ENCODE assay signal across 15 mouse cellular contexts in the genomic region with DNA sequence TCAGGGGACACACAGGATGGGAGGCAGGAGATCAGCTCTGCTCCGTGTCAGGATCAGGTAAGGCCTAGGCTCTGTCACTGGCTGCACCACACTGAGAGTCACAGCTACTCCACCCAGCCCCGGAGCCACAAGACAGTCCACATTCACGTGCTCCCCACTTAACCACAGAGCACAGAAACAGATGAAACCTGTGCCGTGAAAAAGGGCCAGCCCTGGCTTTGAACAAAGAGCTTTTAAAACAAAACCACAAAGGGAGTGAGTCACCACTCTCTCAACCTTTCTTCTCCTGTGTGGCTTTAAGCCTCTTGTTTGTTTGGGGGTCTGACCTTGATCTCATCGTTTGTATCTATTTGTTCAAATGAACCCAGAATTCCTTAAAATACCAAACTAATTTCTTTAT.
DNase-seq lines count a peak whose midpoint lies in the region; ATAC-seq and TF ChIP-seq lines count a peak whose summit lies in the region.
"Had no signal": no experiment of that assay in that cellular context is flagged by ENCODE, and none has a peak within 500 bp of the region (broad histone marks: within the 10 kb centered on the region; RNA-seq: fewer than 3 reads in every experiment).

No protein-coding gene starts in this region.

- DNase-seq in 3134 (ENCODE audit: extremely low read depth, insufficient read length, low spot score) (peak; percentile 33), CH12.LX (ENCODE audit: extremely low read depth) (peak; percentile 21)
- DNase-seq in naive thymus-derived CD4-positive, alpha-beta T cell, adult 2 months (ENCODE audit: low read depth) = peak; percentile 66
- DNase-seq in testis, postnatal 14 days (ENCODE audit: low spot score) = no peak
- no peak for DNase-seq in liver, postnatal 0 days
- DNase-seq in hindbrain, embryonic 11.5 days (ENCODE audit: low spot score) = no peak
- DNase-seq: adrenal gland, postnatal 10 days; forebrain, postnatal 0 days; gastrocnemius, postnatal 25 days; lung, adult 2 months had no signal

- whole genome bisulfite sequencing in liver, postnatal 0 days (ENCODE audit: insufficient replicate concordance) = 30% methylated on average over 5 of the region's 5 CpGs
- WGBS in hindbrain, embryonic 11.5 days = 73% methylated on average over 5 of the region's 5 CpGs
- WGBS in intestine, postnatal 0 days = 56% methylated on average over 5 of the region's 5 CpGs

- TF ChIP-seq POLR2A in CH12.LX (IDR thresholded peaks at IDR 0.05; ENCODE audit: low read depth, low read length) = no peak

- peak; percentile 81 for ATAC-seq in common myeloid progenitor, adult 5-6 weeks (replicated peaks; ENCODE audit: low read depth, poor library complexity, severe bottlenecking)
- no peak for ATAC-seq in liver, postnatal 0 days
- ATAC-seq in hindbrain, embryonic 11.5 days (ENCODE audit: low FRiP score) = no peak
- no peak for ATAC-seq in intestine, postnatal 0 days
- ATAC-seq: forebrain, postnatal 0 days had no signal

- no peak for TF ChIP-seq CTCF in CH12.LX (conservative IDR thresholded peaks at IDR 0.05 in 1 of 2, IDR thresholded peaks at IDR 0.05 in 1 of 2; ENCODE audit: low read depth in 2 of 2, low read length in 2 of 2)
- TF ChIP-seq CTCF in liver, postnatal 0 days (IDR thresholded peaks at IDR 0.05; ENCODE audit: low read depth) = no peak
- TF ChIP-seq CTCF in intestine, postnatal 0 days (IDR thresholded peaks at IDR 0.05; ENCODE audit: low read depth) = no peak

- no peak overlapping the region for H3K4me3 ChIP-seq in CH12.LX (replicated peaks in 1 of 3; ENCODE audit: low read depth in 2 of 3, low read length in 2 of 3, poor library complexity in 1 of 3)
- no peak overlapping the region for H3K4me3 ChIP-seq in liver, postnatal 0 days (ENCODE audit: low read depth, low read length)
- H3K4me3 ChIP-seq in hindbrain, embryonic 11.5 days (ENCODE audit: low read depth, low read length) = no peak overlapping the region
- no peak overlapping the region for H3K4me3 ChIP-seq in intestine, postnatal 0 days (ENCODE audit: low read depth, low read length)
- H3K4me3 ChIP-seq: heart, embryonic 15.5 days; limb, embryonic 13.5 days had no signal

- no peak overlapping the region for H3K27ac ChIP-seq in CH12.LX (ENCODE audit: insufficient read depth, low read depth)
- no peak overlapping the region for H3K27ac ChIP-seq in liver, postnatal 0 days (ENCODE audit: low read depth)
- H3K27ac ChIP-seq in hindbrain, embryonic 11.5 days (ENCODE audit: low read depth, low read length) = no peak overlapping the region
- H3K27ac ChIP-seq in intestine, postnatal 0 days (ENCODE audit: low read depth, low read length) = no peak overlapping the region
- H3K27ac ChIP-seq: heart, embryonic 15.5 days; kidney, postnatal 0 days; limb, embryonic 13.5 days had no signal

- H3K36me3 ChIP-seq in CH12.LX (replicated peaks in 1 of 2; ENCODE audit: control insufficient read depth in 1 of 2, insufficient read depth in 1 of 2, low read length in 1 of 2) = no peaks in the 10 kb centered on the region
- H3K36me3 ChIP-seq in liver, postnatal 0 days (replicated peaks; ENCODE audit: insufficient read depth, low read length) = no peaks in the 10 kb centered on the region
- no peaks in the 10 kb centered on the region for H3K36me3 ChIP-seq in hindbrain, embryonic 11.5 days (ENCODE audit: control insufficient read depth, insufficient read depth, low read length)
- no peaks in the 10 kb centered on the region for H3K36me3 ChIP-seq in intestine, postnatal 0 days (ENCODE audit: control insufficient read depth, insufficient read depth)
- H3K36me3 ChIP-seq: heart, embryonic 15.5 days; limb, embryonic 13.5 days had no signal

- dilution Hi-C loops in CH12.LX (cut with MboI; ENCODE audit: extremely low pct_ligation_motif_present, extremely low pct_unique_long_range_greater_than_20kb, low sequenced_read_pairs) = no loop called here

- in situ Hi-C loops in CH12.LX (cut with MboI; ENCODE audit: low pct_ligation_motif_present, low pct_unique_long_range_greater_than_20kb, low sequenced_read_pairs) = no loop called here

- TF ChIP-seq RAD21 in CH12.LX (IDR thresholded peaks at IDR 0.05; ENCODE audit: low read depth, low read length) = no peak

- no peak for TF ChIP-seq EP300 in CH12.LX (IDR thresholded peaks at IDR 0.05; ENCODE audit: low read length)
- no peak for TF ChIP-seq EP300 in liver, postnatal 0 days (IDR thresholded peaks at IDR 0.05; ENCODE audit: low read depth)

- H3K4me2 ChIP-seq in CH12.LX (ENCODE audit: insufficient read depth, low read depth, poor library complexity, severe bottlenecking) = no peak overlapping the region
- no peak overlapping the region for H3K4me2 ChIP-seq in liver, postnatal 0 days (ENCODE audit: low read depth, low read length)
- no peak overlapping the region for H3K4me2 ChIP-seq in hindbrain, embryonic 11.5 days (replicated peaks; ENCODE audit: low read depth, low read length)
- no peak overlapping the region for H3K4me2 ChIP-seq in intestine, postnatal 0 days (replicated peaks; ENCODE audit: low read depth)
- H3K4me2 ChIP-seq: heart, embryonic 15.5 days; limb, embryonic 13.5 days had no signal

- no peaks in the 10 kb centered on the region for H3K27me3 ChIP-seq in CH12.LX (replicated peaks)
- H3K27me3 ChIP-seq in liver, postnatal 0 days (ENCODE audit: insufficient read depth, low read length) = no peaks in the 10 kb centered on the region
- no peaks in the 10 kb centered on the region for H3K27me3 ChIP-seq in hindbrain, embryonic 11.5 days (ENCODE audit: control insufficient read depth, insufficient read depth, low read length)
- no peaks in the 10 kb centered on the region for H3K27me3 ChIP-seq in intestine, postnatal 0 days (replicated peaks; ENCODE audit: control insufficient read depth, insufficient read depth, low read length)
- H3K27me3 ChIP-seq: heart, embryonic 15.5 days; limb, embryonic 13.5 days had no signal

- H3K4me1 ChIP-seq in CH12.LX (ENCODE audit: control insufficient read depth in 1 of 2, insufficient read depth in 2 of 2) = peaks cover 3 to 8% of the 10 kb centered on the region in 2 experiments; a peak in 3 of 4 replicates
- H3K4me1 ChIP-seq in liver, postnatal 0 days (ENCODE audit: insufficient read depth) = no peaks in the 10 kb centered on the region
- no peaks in the 10 kb centered on the region for H3K4me1 ChIP-seq in hindbrain, embryonic 11.5 days (replicated peaks; ENCODE audit: control insufficient read depth, insufficient read depth, low read length)
- H3K4me1 ChIP-seq in intestine, postnatal 0 days (replicated peaks; ENCODE audit: control insufficient read depth, insufficient read depth, low read length) = no peaks in the 10 kb centered on the region
- H3K4me1 ChIP-seq: heart, embryonic 15.5 days; limb, embryonic 13.5 days had no signal

- no peaks in the 10 kb centered on the region for H3K79me2 ChIP-seq in CH12.LX (replicated peaks; ENCODE audit: control insufficient read depth, extremely low read depth, insufficient read depth, poor library complexity, severe bottlenecking)

- H3K9ac ChIP-seq in CH12.LX (ENCODE audit: insufficient read depth, low read depth) = no peak overlapping the region
- H3K9ac ChIP-seq in liver, postnatal 0 days (replicated peaks) = no peak overlapping the region
- no peak overlapping the region for H3K9ac ChIP-seq in hindbrain, embryonic 11.5 days (ENCODE audit: low read depth, low read length)
- H3K9ac ChIP-seq in intestine, postnatal 0 days (ENCODE audit: low read depth, low read length) = no peak overlapping the region
- H3K9ac ChIP-seq: forebrain, postnatal 0 days; heart, embryonic 15.5 days; limb, embryonic 13.5 days had no signal

- no peaks in the 10 kb centered on the region for H3K9me3 ChIP-seq in CH12.LX (replicated peaks; ENCODE audit: low read length)
- no peaks in the 10 kb centered on the region for H3K9me3 ChIP-seq in liver, postnatal 0 days (ENCODE audit: low read length)
- no peaks in the 10 kb centered on the region for H3K9me3 ChIP-seq in hindbrain, embryonic 11.5 days (ENCODE audit: control insufficient read depth, low read length)
- H3K9me3 ChIP-seq in intestine, postnatal 0 days (ENCODE audit: control insufficient read depth) = no peaks in the 10 kb centered on the region
- H3K9me3 ChIP-seq: heart, embryonic 15.5 days; limb, embryonic 13.5 days had no signal

TF ChIP-seq in CH12.LX, 34 proteins besides CTCF, POLR2A, EP300 and RAD21:
- TF ChIP-seq ZMIZ1 (IDR thresholded peaks at IDR 0.05; ENCODE audit: low read depth, low read length) = no peak
- TF ChIP-seq E2F4 (IDR thresholded peaks at IDR 0.05; ENCODE audit: insufficient replicate concordance, low read depth, low read length) = no peak
- TF ChIP-seq ETS1 (conservative IDR thresholded peaks at IDR 0.05; ENCODE audit: low read depth, low read length) = 0 out of 2 replicates have a peak, but pooled peaks have one; percentile 15
- no peak for TF ChIP-seq ZKSCAN1 (IDR thresholded peaks at IDR 0.05; ENCODE audit: borderline replicate concordance, low read depth, low read length)
- no peak for TF ChIP-seq TBP (conservative IDR thresholded peaks at IDR 0.05; ENCODE audit: low read depth, low read length)
- peak; percentile 93 for TF ChIP-seq BHLHE40 (IDR thresholded peaks at IDR 0.05; ENCODE audit: low read depth, low read length)
- no peak for TF ChIP-seq POLR2AphosphoS2 (IDR thresholded peaks at IDR 0.05; ENCODE audit: low read depth, low read length)
- no peak for TF ChIP-seq MYC (IDR thresholded peaks at IDR 0.05; ENCODE audit: low read depth, low read length)
- no peak for TF ChIP-seq SIN3A (IDR thresholded peaks at IDR 0.05; ENCODE audit: low read length)
- TF ChIP-seq TCF12 (IDR thresholded peaks at IDR 0.05; ENCODE audit: low read depth, low read length) = no peak
- TF ChIP-seq ZNF384 (IDR thresholded peaks at IDR 0.05; ENCODE audit: low read depth, low read length) = no peak

Comparison
In these comparisons a context has a peak if more than half of its experiments do, and no peak if none do; other contexts are left out.
1. DNase-seq: peak in 3134 (single experiment), CH12.LX (single experiment) and naive thymus-derived CD4-positive, alpha-beta T cell, adult 2 months (single experiment); none in testis, postnatal 14 days (single experiment), liver, postnatal 0 days (single experiment) and hindbrain, embryonic 11.5 days (single experiment).